Mouse (Mus musculus): ENCODE measurements around the gene Galnt3. TPM values are rescaled to one million over a fixed set of nuclear protein-coding genes. Genes with fewer than 3 reads are reported as not detected.

The Galnt3 gene
- 2.8 and 3.5 TPM in 2 replicates for polyA plus RNA-seq (2016; fragmentation: Nextera tagmentation; extraction: Ambion mirVana)

GRCm38 (mm10) chr2:66124591-66125271 lies at the start of gene Galnt3:
Galnt3 (minus strand) TSS chr2:66124994.
- H3K36me3 ChIP-seq: no peaks in the 10 kb centered on the region
- WGBS: under 1% methylated on average over 55 of the region's 74 CpGs
- H3K9ac ChIP-seq: peak within 1 kb of the TSS; percentile 69
- peak within 1 kb of the TSS; percentile 100 for H3K4me2 ChIP-seq (replicated peaks)
- ATAC-seq (ENCODE audit: low FRiP score): peak; percentile 80
- H3K4me1 ChIP-seq: peaks cover 9% of the 10 kb centered on the region
- H3K27ac ChIP-seq: no peak within 1 kb of the TSS
- no peaks in the 10 kb centered on the region for H3K9me3 ChIP-seq (replicated peaks)
- peaks cover 28% of the 10 kb centered on the region for H3K27me3 ChIP-seq
- peak within 1 kb of the TSS; percentile 72 for H3K4me3 ChIP-seq

GRCm38 (mm10) chr2:66173134-66173533 lies 48.3 kb upstream of the Galnt3 start:
- H3K27ac ChIP-seq: no peak overlapping the region
- no peaks in the 10 kb centered on the region for H3K27me3 ChIP-seq
- H3K4me3 ChIP-seq: no peak overlapping the region
- H3K4me2 ChIP-seq (replicated peaks): no peak overlapping the region
- ATAC-seq (ENCODE audit: low FRiP score): no peak
- H3K36me3 ChIP-seq: no peaks in the 10 kb centered on the region
- H3K9me3 ChIP-seq (replicated peaks): no peaks in the 10 kb centered on the region
- H3K4me1 ChIP-seq: peaks cover 12% of the 10 kb centered on the region
- no peak overlapping the region for H3K9ac ChIP-seq
- WGBS: 59% methylated on average over 5 of the region's 5 CpGs

GRCm38 (mm10) chr2:66171643-66172042 lies 46.8 kb upstream of the Galnt3 start:
- no peak for ATAC-seq (ENCODE audit: low FRiP score)
- Histone ChIP-seq H3K9me3 (replicated peaks) (no peaks in the 10 kb centered on the region), H3K27ac (no peak overlapping the region), H3K27me3 (no peaks in the 10 kb centered on the region), H3K4me2 (replicated peaks) (no peak overlapping the region; the same call in 1 of the 2 replicates), H3K4me1 (peaks cover 3% of the 10 kb centered on the region; the same call in 1 of the 2 replicates), H3K36me3 (no peaks in the 10 kb centered on the region), H3K4me3 (no peak overlapping the region), H3K9ac (no peak overlapping the region)
- WGBS: 80% methylated on average over 3 of the region's 3 CpGs

- Histone ChIP-seq H3K9ac (no peak overlapping the region), H3K4me2 (replicated peaks) (no peak overlapping the region), H3K36me3 (no peaks in the 10 kb centered on the region), H3K9me3 (replicated peaks) (no peaks in the 10 kb centered on the region), H3K4me1 (peaks cover 3% of the 10 kb centered on the region; the same call in 1 of the 2 replicates), H3K27me3 (no peaks in the 10 kb centered on the region), H3K27ac (no peak overlapping the region), H3K4me3 (no peak overlapping the region)
- 76% methylated on average over 11 of the region's 11 CpGs for WGBS
- ATAC-seq (ENCODE audit: low FRiP score): no peak
Measured at GRCm38 (mm10) chr2:66170721-66171120, 45.9 kb upstream of the Galnt3 start.

- Histone ChIP-seq H3K36me3 (no peaks in the 10 kb centered on the region), H3K4me2 (replicated peaks) (no peak overlapping the region), H3K27me3 (no peaks in the 10 kb centered on the region), H3K4me3 (no peak overlapping the region), H3K4me1 (no peaks in the 10 kb centered on the region), H3K27ac (no peak overlapping the region), H3K9ac (no peak overlapping the region), H3K9me3 (replicated peaks) (no peaks in the 10 kb centered on the region)
- WGBS: 98% methylated on average over 8 of the region's 8 CpGs
- ATAC-seq (ENCODE audit: low FRiP score): no peak
Measured at GRCm38 (mm10) chr2:66165025-66165424, 40.2 kb upstream of the Galnt3 start.

- Histone ChIP-seq H3K36me3 (no peaks in the 10 kb centered on the region), H3K4me3 (no peak overlapping the region), H3K4me2 (replicated peaks) (no peak overlapping the region), H3K27ac (no peak overlapping the region), H3K27me3 (no peaks in the 10 kb centered on the region), H3K4me1 (no peaks in the 10 kb centered on the region), H3K9ac (no peak overlapping the region), H3K9me3 (replicated peaks) (no peaks in the 10 kb centered on the region)
- no peak for ATAC-seq (ENCODE audit: low FRiP score)
- 74% methylated on average over 7 of the region's 7 CpGs for WGBS
Measured at GRCm38 (mm10) chr2:66158140-66158915, 33.5 kb upstream of the Galnt3 start.

- no peak for ATAC-seq (ENCODE audit: low FRiP score)
- Histone ChIP-seq H3K9me3 (replicated peaks) (no peaks in the 10 kb centered on the region), H3K9ac (no peak overlapping the region), H3K27ac (no peak overlapping the region), H3K4me2 (replicated peaks) (no peak overlapping the region), H3K4me3 (no peak overlapping the region), H3K4me1 (no peaks in the 10 kb centered on the region), H3K36me3 (no peaks in the 10 kb centered on the region), H3K27me3 (no peaks in the 10 kb centered on the region)
- WGBS: 74% methylated on average over 2 of the region's 2 CpGs
Measured at GRCm38 (mm10) chr2:66151436-66151835, 26.6 kb upstream of the Galnt3 start.

GRCm38 (mm10) chr2:66150531-66150930 lies 25.7 kb upstream of the Galnt3 start:
- Histone ChIP-seq H3K4me3 (no peak overlapping the region), H3K36me3 (no peaks in the 10 kb centered on the region), H3K9me3 (replicated peaks) (no peaks in the 10 kb centered on the region), H3K27ac (no peak overlapping the region), H3K4me1 (no peaks in the 10 kb centered on the region), H3K27me3 (no peaks in the 10 kb centered on the region), H3K9ac (no peak overlapping the region), H3K4me2 (replicated peaks) (no peak overlapping the region)
- ATAC-seq (ENCODE audit: low FRiP score): no peak
- whole genome bisulfite sequencing: 73% methylated on average over 3 of the region's 3 CpGs

GRCm38 (mm10) chr2:66148654-66149230 lies 23.9 kb upstream of the Galnt3 start:
- Histone ChIP-seq H3K9ac (no peak overlapping the region), H3K27me3 (no peaks in the 10 kb centered on the region), H3K36me3 (no peaks in the 10 kb centered on the region), H3K27ac (no peak overlapping the region), H3K4me2 (replicated peaks) (no peak overlapping the region), H3K9me3 (replicated peaks) (no peaks in the 10 kb centered on the region), H3K4me1 (no peaks in the 10 kb centered on the region), H3K4me3 (no peak overlapping the region)
- WGBS: 85% methylated on average over 10 of the region's 10 CpGs
- no peak for ATAC-seq (ENCODE audit: low FRiP score)

GRCm38 (mm10) chr2:66146473-66146872 lies 21.7 kb upstream of the Galnt3 start:
- Histone ChIP-seq H3K27ac (no peak overlapping the region), H3K36me3 (no peaks in the 10 kb centered on the region), H3K9me3 (replicated peaks) (no peaks in the 10 kb centered on the region), H3K4me3 (no peak overlapping the region), H3K4me1 (no peaks in the 10 kb centered on the region), H3K9ac (no peak overlapping the region), H3K4me2 (replicated peaks) (no peak overlapping the region), H3K27me3 (no peaks in the 10 kb centered on the region)
- WGBS: 45% methylated on average over 4 of the region's 4 CpGs
- no peak for ATAC-seq (ENCODE audit: low FRiP score)

GRCm38 (mm10) chr2:66144770-66145169 lies 20.0 kb upstream of the Galnt3 start:
- Histone ChIP-seq H3K4me2 (replicated peaks) (no peak overlapping the region), H3K36me3 (no peaks in the 10 kb centered on the region), H3K27ac (no peak overlapping the region), H3K4me1 (no peaks in the 10 kb centered on the region), H3K4me3 (no peak overlapping the region), H3K9ac (no peak overlapping the region), H3K9me3 (replicated peaks) (no peaks in the 10 kb centered on the region), H3K27me3 (no peaks in the 10 kb centered on the region)
- no peak for ATAC-seq (ENCODE audit: low FRiP score)
- WGBS: 56% methylated on average over 5 of the region's 5 CpGs

- H3K36me3 ChIP-seq: no peaks in the 10 kb centered on the region
- H3K27me3 ChIP-seq: no peaks in the 10 kb centered on the region
- 92% methylated on average over 4 of the region's 4 CpGs for WGBS
- H3K4me2 ChIP-seq (replicated peaks): no peak overlapping the region
- no peak overlapping the region for H3K27ac ChIP-seq
- no peak overlapping the region for H3K9ac ChIP-seq
- H3K9me3 ChIP-seq (replicated peaks): no peaks in the 10 kb centered on the region
- no peak overlapping the region for H3K4me3 ChIP-seq
- no peak for ATAC-seq (ENCODE audit: low FRiP score)
- H3K4me1 ChIP-seq: no peaks in the 10 kb centered on the region
Measured at GRCm38 (mm10) chr2:66143284-66143683, 18.5 kb upstream of the Galnt3 start.
